Mouse (Mus musculus): ENCODE measurements at regions not wholly inside any gene's neighbourhood (a gene's known extent, or its start where the extent isn't known, plus 50 kb on each side); places are given as distances from the start of the nearest gene placed in this dataset.

DNA sequence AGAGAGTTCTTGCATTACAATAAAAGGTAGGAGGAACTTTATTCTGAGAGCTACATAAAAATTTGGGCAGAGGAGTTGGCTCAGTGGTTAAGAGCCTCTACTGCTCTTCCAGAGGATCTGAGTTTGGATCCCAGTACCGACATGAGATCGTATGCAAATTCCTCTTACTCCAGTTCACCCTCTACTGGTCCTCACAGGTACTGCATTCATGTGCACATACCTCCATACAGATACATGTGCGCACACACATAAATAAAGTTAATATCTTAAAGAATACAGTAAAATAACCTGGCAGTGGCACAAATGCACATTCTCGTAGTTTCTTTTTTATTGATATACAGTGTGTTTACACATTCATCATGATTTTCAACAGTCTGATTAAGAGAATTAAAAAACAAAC, 232.4 kb downstream of the Vps13c start:
- no peak for DNase-seq

DNA sequence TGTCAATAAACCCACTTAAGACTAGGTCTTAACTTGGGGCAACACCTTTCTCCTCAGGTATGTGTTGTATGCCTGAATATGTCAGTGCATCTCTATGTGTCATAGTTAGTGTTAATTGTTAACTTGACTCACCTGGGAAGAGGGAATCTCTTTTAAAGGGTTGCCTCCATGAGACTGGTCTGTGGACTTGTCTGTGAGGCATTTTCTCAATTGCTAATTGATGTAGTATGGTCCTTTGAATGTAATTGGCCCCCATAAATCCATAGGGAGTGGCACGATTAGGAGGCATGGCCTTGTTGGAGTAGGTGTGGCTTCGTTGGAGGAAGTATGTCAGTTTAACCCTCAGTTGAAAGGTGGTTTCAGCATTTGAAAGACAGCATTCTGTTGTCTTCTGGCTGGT, 237.1 kb downstream of the Vps13c start:
- DNase-seq: no peak

DNA sequence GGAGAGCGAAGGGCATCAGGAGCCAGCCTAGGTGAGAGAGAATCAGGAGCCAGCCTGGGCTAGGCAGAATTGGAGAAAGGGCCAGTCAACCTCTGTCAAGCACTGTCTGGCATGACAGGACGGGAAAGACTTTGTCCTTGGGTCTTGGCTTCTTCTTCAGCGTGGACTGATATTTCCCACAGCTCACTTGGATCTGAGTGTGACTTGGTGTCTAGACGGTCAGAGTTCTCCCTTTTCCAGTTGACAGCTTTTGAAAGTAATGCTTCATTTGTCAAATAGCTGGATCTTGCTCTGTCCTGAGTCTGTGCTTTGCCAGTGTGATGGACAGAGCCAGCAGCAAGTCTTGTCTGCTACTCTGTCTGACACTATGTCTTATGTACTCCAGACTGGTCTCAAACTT, 243.1 kb downstream of the Vps13c start:
- DNase-seq: no peak

DNA sequence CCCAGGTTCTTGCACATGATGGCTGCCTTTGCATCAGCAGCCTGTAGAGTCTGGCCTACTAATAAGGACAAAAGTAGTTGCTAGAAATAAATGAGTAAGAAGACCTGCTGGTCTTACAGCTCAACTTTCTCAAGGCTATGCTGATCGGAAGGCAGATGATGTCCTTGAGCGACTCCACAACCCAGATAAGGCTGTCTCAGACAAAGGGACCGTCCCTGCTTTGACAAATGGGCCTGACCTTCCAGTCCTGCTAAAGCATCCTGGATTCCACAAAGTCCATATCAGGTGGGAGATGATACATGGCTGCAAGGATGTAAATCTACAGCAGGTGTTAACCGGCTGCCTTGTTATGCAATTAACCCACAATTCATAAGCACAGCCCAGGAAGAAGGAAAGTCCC, 244.8 kb downstream of the Vps13c start:
- DNase-seq: no peak

DNA sequence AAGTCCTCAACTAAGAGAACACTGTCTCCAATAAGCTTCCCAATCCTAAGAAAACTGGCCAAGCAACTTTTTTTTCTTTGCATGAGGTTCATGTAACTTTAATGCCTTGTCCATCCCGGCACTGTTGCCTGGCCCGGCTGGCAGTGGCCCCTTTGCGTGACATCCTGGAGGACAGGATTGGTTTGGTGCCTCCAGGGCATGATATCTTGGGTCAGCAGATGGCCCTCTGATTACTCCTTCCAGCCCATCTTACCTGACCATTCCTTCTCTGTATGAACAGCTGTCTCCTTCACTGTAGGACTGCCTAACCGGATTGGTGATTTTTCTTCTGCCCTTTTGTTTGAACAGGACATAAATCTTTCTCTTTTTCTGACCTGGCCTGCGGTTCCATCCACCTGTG, 254.4 kb downstream of the Vps13c start:
- peak; percentile 35 for DNase-seq

DNA sequence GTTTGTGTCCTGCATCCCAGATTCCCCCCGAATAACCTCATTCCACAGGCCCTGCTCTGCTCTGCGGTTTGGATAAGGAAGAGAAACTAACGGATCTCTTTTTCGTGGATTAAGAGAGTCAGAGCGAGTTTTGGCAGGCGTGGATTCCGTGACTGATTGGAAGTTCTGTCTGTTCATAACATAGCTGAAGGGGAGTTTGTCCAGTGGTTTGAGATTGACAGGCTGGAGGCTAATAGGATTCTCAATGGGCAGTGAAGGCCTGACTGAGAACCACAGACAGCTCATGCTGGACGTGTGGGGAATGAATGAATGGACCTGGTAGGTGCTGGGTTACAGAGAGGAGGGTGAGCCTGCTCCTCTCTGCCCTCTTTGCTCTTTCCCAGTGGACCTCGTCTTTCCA, 269.6 kb downstream of the Vps13c start:
- DNase-seq: no peak

DNA sequence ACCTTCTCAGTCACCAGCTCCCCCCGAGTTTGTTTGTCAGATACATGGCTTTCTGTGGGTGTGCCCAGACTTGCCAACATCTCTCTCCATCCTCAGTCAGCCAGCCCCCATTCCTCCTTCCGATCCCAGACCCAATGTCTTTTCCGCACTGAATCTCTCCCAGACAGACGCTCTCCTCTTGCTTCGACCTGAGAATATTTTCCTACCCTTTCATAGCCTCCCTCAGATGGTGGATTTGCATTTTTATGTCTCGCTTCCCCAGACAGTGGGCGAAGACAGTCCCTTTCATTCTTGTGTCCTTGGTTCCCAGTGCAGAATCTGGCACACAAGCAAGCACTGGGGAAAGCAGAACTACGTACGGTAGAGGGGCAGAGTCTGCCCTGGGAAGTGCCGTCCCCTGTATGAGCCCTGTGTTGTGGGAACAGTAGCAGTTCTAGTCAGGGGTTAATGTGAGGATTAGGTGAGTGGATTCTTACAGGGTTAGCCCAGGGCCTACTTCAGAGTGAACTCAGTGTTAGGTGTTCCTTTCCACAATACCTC, 275.0 kb downstream of the Vps13c start:
- DNase-seq: no peak

DNA sequence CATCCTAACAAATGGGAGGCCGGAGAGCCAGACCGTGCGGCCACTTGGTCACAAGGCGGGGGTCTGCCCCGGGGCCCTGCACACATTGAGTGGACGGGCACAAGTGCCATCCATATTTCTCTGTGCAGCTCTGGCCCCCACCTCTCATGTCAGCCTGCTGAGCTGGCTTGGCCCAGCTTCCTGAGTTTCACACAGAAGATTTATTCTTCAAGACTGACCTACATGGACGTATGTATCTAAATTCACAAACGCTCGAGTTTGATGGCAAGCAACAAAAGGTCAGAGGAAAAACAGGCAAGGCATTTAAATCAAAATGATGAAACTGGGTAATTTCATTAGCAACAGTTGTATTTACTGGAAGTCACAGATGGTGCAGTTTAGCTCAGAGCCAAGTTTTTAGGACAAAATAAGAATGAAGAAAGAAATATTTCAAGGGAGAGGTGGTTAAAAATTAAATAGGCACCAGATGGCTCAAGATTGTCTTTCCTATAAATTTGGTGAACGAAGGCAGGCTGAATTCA, 276.1 kb downstream of the Vps13c start:
- DNase-seq: peak; percentile 52

DNA sequence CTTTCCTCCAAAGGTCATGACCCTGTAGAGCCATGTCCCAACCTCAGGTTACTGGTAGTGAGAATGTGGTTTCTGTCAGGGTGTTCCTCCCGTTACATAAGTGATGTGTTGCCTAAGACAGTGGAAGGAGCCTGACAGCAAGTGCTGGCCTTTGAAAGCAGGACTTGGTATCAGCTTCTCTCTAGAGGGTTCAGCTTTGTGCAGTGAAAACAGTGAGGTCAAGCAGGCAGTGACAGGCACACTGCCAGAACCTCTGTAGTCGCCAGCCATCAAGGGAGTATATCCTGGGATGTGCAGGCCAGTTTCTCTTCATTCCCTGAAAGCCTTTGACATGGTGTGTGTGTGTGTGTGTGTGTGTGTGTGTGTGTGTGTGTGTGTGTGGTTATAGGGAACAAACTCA, 278.1 kb downstream of the Vps13c start:
- no peak for DNase-seq

DNA sequence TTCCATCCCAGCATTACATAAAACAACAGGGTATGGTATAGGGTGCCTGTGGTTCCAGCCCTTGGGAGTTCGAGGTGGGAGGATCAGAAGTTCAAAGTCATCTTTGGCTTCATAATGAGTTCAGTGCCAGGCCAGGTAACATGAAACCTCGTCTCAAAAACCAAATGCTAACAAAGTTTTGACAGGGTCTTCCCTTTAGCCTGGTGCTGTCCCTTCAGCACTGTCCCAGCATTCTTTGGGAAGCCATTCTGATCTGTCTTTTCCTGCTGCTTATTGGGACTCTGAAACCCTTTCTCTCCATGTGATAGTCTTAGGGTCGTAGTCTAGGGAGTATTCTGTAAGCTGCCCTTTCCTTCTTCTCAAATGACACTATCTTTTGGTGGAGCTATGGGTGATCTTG, 282.1 kb downstream of the Vps13c start:
- DNase-seq: no peak

DNA sequence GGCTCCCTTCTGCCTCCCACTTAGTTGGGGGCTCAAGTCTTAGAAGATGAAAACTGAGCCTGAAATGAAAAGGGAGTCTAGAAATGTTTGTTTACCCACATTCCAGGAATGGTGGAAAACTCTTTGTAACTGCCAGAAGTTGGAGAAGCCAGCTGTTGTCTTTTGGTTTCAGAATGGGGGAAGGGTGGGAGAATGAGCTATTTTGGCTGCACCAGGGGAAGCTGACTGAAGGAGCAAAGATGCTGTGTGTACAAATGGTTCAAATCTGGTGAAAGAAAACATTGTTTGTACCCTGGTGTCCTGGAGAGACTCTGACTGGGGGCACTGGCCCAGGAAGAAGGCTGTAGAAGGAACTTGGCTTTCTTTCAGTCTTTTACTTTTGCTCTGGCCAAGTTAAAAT, 291.1 kb downstream of the Vps13c start:
- DNase-seq: peak; percentile 21

DNA sequence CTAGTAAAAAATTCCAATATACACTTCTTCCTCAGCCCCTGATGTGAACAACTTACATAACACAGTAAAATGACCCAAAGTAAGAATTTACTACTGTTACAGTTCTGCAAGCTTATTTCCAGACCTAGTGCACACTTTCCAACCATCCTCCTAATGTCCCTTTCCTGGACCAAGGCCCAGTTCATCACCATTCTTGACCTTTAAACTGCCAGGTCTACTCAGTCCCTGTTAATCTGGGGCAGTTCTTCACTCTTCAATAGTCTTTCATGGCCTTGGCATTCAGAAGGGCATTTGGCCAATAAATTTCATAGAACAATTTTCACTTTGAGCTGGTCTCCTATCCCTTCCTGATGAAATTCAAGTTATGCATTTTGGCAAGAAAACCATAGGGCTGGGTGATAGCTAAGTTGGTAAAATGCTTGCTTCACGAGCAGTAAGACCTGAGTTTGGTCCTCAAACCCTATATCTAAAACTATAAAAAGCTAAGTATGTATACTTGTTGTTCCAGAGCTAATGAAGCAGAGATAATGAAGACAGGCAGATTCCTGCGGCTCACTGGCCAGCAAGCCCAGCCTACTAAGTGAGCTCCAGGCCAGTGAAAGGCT, 295.4 kb downstream of the Vps13c start:
- no peak for DNase-seq

DNA sequence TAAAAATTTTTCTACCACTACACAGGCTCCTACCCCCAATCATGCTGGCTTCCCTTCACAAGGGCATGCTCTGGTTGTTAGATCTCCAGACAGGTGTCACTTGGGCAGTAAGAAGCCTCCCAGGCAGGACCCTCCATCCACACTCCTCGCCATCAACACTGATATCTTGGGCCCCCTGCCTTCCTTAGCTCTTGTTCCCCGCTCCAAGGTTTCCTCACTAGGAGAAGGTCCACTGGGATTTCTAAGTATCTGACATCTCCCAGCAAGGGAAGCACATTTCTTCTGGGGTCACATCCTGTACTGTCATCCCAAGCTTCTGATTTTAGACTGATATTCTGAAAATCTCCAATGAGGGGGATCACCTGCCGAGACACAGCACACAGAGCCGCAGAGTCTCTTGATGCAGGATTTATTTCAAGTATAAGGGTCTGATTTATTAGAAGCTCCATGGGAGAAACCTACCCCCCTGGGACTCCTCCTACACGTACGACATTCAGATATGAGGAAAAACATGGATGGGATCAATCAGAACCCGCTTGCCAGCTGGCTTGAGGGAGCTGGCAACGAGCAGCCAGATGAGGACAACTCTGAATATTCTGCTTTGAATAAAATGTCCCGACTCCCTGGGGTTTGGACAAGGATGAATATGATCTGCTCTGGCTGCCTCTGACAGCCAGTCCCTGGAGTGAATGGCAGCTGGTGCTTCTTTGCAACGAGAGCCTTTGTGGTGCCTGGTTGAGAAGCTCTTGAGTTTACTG, 322.8 kb downstream of the Vps13c start:
- peak; percentile 5 for DNase-seq

DNA sequence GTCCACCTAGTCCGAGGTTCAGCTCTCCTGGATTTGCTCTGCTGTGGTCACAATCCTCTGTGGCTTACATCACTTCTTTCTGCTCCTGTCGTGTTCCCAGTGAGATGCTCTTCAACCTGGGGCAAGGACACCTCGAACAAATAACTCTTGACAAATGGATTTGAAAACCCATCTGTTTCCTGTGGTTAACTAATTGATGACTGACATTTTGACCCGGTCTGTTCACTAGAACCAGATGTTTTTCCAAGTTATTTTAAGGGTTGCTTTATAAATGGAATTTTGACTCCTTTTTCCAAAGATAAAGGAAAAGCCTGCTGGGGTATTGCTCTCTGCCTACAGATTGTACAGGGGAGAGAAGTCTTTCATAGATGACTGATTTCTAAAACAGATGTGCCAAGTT, 326.4 kb downstream of the Vps13c start:
- no peak for DNase-seq

DNA sequence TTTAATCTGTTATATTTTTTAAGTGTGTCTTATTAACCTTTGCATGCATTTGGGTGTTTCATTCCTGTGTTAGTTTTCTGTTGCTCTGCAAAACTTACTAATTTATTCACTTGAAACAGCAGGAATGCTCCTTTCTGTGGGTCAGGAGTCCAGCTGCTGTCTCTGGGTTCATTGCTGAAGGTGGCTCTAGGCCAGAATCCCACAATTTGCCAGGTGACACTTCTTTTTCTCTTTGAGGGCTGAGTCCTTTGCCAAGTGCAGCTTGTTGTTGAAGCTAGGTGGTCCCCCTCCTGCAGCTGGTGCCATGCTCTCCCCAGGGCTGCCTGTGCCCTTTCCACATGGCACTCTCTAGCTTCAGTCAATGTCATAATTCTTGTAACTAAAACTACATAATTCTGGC, 348.7 kb downstream of the Vps13c start:
- no peak for DNase-seq

DNA sequence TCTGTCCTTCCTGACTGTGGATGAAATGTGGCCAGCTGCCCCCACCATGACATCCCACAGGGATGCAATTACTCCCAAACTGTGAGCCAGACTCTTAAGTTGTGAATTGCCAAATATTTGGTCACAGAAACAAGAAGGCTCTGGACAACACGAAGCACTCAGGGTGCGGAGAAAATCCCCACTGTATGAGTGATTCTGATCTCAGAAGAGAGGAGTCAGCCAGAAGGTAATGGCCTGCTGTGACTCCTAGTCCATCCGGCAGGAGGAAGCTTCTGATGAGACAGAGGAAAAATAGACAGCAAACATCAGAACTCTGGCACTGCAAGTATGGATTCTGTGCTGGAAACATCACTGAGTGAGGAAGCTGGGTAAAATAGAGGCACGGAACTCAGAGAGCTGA, 359.6 kb downstream of the Vps13c start:
- DNase-seq: no peak

DNA sequence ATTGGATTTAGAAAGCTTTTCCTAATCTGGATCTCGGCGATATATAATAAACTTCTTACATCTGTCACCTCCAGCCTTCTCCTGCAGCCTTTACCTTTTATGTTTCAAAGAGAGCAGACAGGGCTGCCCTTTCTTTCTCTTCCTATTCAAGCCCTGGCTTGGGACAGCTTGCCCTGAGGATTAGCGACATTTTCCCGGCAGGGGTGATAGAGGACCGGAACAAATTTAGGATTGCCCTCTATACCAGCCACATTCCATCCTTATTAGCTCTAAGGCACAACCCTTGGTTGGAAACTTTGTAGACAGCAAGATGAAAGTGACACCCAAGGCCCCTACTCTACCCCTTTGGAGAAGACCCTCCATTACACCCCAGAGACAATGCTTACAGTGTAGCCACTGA, 360.8 kb downstream of the Vps13c start:
- DNase-seq: no peak

DNA sequence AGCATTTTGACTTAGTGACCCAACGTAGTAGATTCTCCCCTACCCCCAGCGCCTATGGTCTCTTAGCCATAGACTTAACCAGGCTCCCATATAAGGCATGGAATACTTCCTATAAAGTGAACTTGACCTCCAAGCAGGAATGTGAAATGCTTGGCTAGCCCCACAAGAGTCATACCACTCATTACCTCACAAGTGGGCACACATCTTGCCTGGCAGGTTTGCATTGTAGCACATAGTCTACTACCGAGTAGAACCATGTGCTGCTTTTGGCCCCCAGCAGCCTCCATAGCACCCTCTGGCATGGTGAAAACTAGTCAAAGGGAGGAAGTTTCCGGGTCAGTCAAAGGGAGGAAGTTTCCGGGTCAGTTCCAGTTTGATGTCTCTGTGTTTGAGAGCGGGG, 385.5 kb downstream of the Vps13c start:
- no peak for DNase-seq

DNA sequence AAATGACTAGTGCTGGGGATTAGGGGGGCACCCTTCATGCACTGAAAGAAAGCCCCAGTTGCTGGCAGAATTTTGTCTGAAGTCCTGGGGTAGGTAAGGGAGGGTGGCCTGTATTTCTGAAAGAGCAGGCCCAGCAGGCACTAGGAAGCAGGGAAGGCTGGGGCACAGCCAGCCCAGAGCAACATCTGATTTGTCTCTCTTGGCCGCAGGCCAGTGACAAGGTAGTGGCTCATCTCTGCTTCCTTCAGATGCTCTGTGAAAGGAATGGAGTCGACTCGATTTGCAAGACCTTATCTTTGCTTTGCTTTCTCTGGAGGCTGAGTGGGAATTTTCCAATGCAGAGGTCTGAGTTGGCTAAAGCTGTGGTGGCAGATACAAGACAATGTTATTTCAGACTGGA, 390.9 kb downstream of the Vps13c start:
- DNase-seq: no peak

DNA sequence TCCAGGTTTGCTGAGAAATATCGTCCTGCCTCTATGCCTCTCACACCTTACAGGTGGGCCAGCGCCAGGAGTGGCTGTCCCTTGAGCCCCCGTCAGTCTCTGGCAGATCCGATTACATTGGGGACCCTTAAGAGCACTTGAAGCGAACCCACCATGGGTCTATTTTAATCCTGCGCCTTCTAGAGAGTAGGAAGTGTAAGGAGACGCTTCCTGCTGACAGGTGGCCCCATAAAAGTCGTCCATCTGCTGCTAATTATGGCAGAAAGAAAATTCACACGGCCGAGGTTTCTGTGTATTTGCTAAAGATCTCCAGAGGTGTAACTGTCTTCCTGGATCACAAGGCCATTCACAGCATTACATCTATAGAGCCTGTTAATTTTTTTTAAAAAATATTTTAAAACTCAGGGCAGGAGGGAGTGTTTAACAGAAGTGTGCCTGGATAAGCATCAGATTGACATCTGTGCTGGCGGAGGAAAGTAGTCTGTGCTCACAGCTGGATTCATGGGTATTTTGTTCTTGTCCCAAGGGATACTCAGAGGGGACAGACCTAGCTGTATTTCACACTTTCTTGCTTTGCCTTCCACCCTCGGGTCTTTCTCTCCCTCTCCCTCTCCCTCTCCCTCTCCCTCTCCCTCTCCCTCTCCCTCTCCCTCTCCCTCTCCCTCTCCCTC, 394.9 kb downstream of the Vps13c start:
- DNase-seq: peak; percentile 29

DNA sequence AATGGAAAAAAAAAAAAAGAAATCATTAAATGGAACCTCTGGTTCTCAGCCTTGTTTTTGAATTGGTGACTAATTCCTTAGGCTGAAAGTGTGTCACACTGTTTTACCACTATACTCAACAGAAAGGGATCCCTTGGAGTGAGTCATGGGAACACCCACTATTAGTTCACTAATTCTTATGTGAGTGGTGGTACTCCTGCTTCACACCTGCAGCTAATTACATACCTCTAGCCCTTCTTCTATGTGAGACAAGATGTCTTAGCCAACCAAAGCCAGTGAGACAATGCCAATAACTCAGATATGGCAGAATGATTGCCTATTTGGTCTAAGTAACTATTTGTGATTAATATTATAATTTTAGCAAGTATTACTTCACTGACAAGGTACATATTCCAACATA, 398.9 kb downstream of the Vps13c start:
- DNase-seq: no peak

DNA sequence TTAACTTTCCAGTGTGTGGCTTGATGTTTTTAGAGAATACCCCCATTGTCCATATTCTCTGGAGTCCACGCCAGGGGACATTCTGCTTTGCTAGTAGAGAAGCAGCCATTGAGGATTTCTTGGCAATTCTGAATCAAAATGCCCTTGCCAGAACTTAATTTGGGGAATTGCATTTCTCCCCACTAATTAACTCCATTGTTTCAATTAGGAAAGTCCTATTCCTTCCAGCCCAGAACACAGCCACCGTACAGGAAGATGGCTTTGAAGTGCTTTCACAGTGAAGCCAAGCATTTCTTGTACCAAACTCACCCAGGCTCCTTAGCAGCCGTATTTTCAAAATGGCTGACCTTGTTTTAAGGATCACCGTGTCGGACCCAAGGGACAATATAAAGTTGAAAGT, 399.4 kb downstream of the Vps13c start:
- no peak for DNase-seq

DNA sequence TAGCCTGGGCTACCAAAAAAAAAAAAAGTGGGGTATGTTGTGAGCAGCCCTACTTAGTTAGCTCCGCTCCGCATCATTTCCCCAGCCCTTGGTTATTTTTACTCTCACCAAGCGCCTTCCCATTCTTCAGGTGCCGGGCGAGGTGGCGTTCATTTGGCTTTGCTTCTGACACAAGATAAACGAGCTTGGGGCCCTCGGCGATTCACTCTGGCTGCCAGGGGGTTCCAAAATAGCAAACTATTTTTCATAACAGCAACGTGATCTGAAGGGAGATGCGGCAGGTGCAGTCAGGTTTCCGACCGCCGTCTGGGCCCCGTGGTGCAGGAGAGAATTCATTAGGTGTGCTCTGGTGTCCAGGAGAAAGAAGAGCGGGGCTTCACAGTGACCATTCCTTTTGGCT, 403.6 kb upstream of the Rora start:
- DNase-seq: no peak

DNA sequence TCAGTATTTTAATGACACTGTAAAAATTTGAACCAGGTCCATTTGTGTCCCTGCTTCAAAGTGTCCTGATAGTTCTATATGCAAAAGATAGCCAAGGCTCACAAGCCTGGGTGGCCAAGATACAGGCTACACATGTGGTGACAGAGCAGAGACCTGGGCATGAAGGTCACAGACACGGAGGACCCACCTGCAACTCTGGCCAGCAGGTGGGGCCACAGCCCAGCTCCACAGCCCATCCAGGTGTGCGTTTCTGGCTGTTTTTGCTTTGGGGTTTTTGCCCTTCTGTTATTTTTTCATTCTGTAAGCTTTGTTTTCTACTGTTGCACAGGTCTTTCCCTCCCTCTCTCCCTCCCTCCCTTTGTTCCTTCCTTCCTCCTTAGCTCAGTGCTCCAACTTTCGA, 399.4 kb upstream of the Rora start:
- no peak for DNase-seq
